Comparison of ENCODE assay signal across 9 mouse cellular contexts in the genomic region with DNA sequence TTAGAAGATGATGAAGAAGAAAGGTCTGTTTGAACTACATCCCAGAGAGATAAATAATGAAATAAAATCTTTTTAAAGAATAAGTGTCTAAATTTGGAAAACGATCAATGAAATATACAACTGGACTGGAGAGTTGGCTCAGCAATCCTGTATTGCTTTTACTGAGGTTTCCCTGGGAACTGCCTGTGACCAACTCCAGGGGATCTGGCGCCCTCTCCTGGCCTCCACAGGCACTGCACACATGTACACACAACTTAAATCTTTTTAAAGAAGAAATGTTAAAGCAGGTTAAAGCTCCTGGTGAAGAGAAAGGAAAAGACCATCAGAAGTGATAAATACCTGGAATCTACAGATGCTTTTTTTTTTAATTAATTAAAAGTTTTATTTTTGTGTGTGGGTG. TPM values are rescaled to one million over a fixed set of nuclear protein-coding genes. Genes with fewer than 3 reads are reported as not detected.
DNase-seq lines count a peak whose midpoint lies in the region; ATAC-seq and TF ChIP-seq lines count a peak whose summit lies in the region.
"Had no signal": no experiment of that assay in that cellular context is flagged by ENCODE, and none has a peak within 500 bp of the region (broad histone marks: within the 10 kb centered on the region; RNA-seq: fewer than 3 reads in every experiment).

No protein-coding gene starts in this region.

- no peak for ATAC-seq in heart, embryonic 12.5 days (ENCODE audit: insufficient number of reproducible peaks, low FRiP score)
- peak; percentile 78; the same call in 1 of the 2 replicates for ATAC-seq in monocyte, adult 5-6 weeks (replicated peaks; ENCODE audit: insufficient number of reproducible peaks, low FRiP score, low TSS enrichment, poor library complexity, severe bottlenecking)

- H3K9me3 ChIP-seq in heart, embryonic 12.5 days (replicated peaks) = no peaks in the 10 kb centered on the region
- H3K9me3 ChIP-seq: lung, embryonic 15.5 days had no signal

- no peak overlapping the region for H3K27ac ChIP-seq in heart, embryonic 12.5 days (ENCODE audit: poor library complexity, severe bottlenecking)
- no peak overlapping the region for H3K27ac ChIP-seq in left cerebral cortex, adult 2 months
- H3K27ac ChIP-seq: lung, embryonic 15.5 days had no signal

- TF ChIP-seq CTCF in left cerebral cortex, adult 2 months (IDR thresholded peaks at IDR 0.05) = no peak; the same call in none of the 2 replicates

- peaks cover 18% of the 10 kb centered on the region for H3K4me1 ChIP-seq in heart, embryonic 12.5 days (replicated peaks)

- H3K9ac ChIP-seq in heart, embryonic 12.5 days = no peak overlapping the region
- H3K9ac ChIP-seq: lung, embryonic 15.5 days had no signal

- H3K4me2 ChIP-seq in heart, embryonic 12.5 days = no peak overlapping the region
- H3K4me2 ChIP-seq: lung, embryonic 15.5 days had no signal

- intact Hi-C loops in left cerebral cortex, adult 2 months (cut with DNase I) = loop anchor here (1.0 kb wide), 2 partner anchors 17 to 38 kb away; no protein-coding TSS in a partner anchor

- 38% methylated on average over 2 of the region's 2 CpGs for WGBS in heart, embryonic 12.5 days

- peaks cover 73% of the 10 kb centered on the region for H3K36me3 ChIP-seq in heart, embryonic 12.5 days
- 0 out of 2 replicates have a peak, but pooled peaks cover 2% of the 10 kb centered on the region for H3K36me3 ChIP-seq in splenic B cell, adult 2 months (ENCODE audit: control insufficient read depth, insufficient read depth, low read length, poor library complexity, severe bottlenecking)

- H3K27me3 ChIP-seq in heart, embryonic 12.5 days (replicated peaks) = no peaks in the 10 kb centered on the region
- no peaks in the 10 kb centered on the region for H3K27me3 ChIP-seq in splenic B cell, adult 2 months (ENCODE audit: control insufficient read depth, insufficient read depth, low read length, poor library complexity, severe bottlenecking)
- H3K27me3 ChIP-seq: lung, embryonic 15.5 days had no signal

- DNase-seq in heart, adult 11 months = peak; percentile 94
- DNase-seq in T-cell, adult 2 months (ENCODE audit: low spot score) = peak; percentile 71
- peak; percentile 84 to 87 for DNase-seq in cerebellum, postnatal 36 days
- peak; percentile 69 to 85 for DNase-seq in gastrocnemius, postnatal 4 days (ENCODE audit: low spot score in 2 of 2)
- peak; percentile 71 to 78 for DNase-seq in left cerebral cortex, adult 2 months (ENCODE audit: extremely low spot score in 1 of 2, low spot score in 2 of 2)
- peak; percentile 86 for DNase-seq in splenic B cell, adult 2 months (ENCODE audit: low read depth, low spot score)

- no peak overlapping the region for H3K4me3 ChIP-seq in heart, embryonic 12.5 days
- no peak overlapping the region for H3K4me3 ChIP-seq in left cerebral cortex, adult 2 months
- H3K4me3 ChIP-seq: lung, embryonic 15.5 days had no signal

RNA-seq across cellular contexts. Expression of a gene that starts 10.2 kb away (rescaled TPM):
- 624 and 643 TPM in 2 replicates for polyA plus RNA-seq in heart, embryonic 12.5 days (2016; fragmentation: Nextera tagmentation; extraction: Ambion mirVana)
- total RNA-seq in gastrocnemius, postnatal 4 days (2021) = 100 to 1,000 TPM; 884 to 908 TPM
- 100 to 1,000 TPM; 268 to 283 TPM for total RNA-seq in left cerebral cortex, adult 2 months (2021)
- 69.3 to 109 TPM (median 72.0 TPM) in 3 replicates for total RNA-seq in monocyte, adult 5-6 weeks (2017)
